Mouse (Mus musculus) MEL-GATA-1-ER (cell line): ENCODE data around the gene 5530401A14Rik.

Experiments
- DNase-seq: peaks from one replicate; pipeline ENCODE4 v3.0.0-alpha.2; 2012; ENCODE audit warnings: low read depth; ENCODE audit errors: extremely low read depth

Gene 5530401A14Rik

GRCm38 (mm10) chr11:81926393-81926792, 65.9 kb downstream of the 5530401A14Rik start:
- no peak for DNase-seq

- DNase-seq: no peak
These were observed 77.0 kb downstream of the 5530401A14Rik start for GRCm38 (mm10) chr11:81937516-81937915.

DNA sequence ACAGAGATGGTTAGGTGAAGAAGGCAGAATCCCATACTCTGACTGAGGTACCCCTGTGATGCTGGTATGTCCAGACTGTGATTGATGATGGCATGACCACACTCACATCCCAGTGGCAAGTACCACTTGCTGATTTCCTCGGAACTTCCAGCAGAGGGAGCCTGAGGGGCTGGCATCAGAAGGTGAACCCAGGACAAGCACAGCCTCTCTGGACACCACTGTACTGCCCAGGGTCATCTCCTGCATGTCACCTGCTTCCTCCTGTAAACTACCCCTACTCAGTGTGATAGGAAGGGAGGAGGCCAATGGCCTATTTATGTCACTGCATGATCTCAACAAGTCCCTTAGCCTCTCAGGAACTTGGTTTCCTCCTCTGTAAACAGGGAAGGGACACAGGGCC, 80.5 kb downstream of the 5530401A14Rik start:
- no peak for DNase-seq

DNA sequence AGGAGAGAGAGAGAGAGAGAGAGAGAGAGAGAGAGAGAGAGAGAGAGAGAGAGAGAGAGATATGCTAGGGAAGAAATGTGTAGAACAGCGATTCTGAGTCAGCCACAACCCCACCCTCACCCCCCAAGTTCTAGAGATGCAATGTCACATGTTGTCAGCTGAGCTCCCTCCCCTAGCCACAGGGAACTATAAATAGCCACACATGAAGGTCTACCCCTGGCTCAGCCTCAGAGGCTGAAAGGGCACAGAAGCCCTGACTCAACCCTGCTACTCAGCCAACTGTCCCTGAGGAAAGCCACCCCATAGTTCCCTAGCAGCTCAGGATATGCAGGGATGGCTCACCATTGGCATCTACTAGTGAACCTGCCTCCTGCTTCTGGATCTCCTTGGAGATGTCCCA, 81.7 kb downstream of the 5530401A14Rik start:
- no peak for DNase-seq
